Mouse (Mus musculus) kidney, postnatal 36 days (tissue): ENCODE measurements around the gene Aamdc.

ENCODE experiments used
- DNase-seq, 2 experiments: peaks; one replicate each; pipeline ENCODE4 v3.0.0; 2021 to 2022; ENCODE audit warnings: mixed read lengths in 2 of 2

The Aamdc gene

DNA sequence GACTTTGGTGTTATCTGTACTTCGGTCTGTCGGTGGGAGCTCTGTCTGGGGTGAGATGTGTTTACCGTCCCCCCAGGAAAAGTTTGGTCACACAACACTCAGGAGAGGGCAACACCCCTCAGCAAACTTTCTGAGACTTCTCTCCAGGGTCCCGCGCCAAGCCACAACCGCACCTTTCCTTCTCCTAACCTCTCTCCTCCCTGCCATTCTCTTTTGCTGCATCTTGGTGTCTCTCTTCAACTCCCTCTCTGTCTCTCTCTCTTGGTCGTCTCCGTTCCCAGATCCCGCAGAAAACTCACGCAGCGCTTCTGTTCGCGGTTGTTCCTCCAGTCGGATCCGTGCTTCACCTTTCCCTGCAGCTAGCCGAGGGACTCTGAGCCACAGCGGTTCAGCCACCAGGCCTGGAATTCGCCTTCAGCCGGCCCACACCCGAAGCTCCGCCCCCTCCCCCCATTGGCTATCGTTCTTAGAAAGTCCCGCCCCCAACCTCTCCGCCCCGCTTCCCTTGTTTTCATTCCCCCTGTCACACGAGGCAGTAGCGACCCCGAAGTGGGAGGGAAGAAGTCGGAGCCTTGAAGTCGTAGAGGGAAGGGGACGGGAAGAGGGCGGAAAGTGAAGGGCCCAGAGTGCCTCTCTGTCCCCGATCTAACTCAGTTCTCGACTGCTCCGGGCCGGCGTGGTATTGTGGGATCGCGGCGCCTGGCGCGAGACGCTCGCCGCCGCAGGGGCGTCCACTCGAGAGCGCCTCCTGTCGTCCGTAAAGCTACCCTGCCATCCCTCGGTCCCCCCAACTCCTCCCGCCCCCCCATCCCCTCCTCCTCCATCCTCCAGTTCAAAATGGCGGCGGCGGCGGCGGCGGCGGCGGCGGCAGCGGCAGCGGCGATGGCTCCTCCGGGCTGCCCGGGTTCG, at the start of gene Aamdc, which contains the start of gene Rsf1:
Gene Aamdc (minus strand): TSS at position 431 of the 909 bp plus-strand sequence.
Gene Rsf1 (plus strand): TSS at position 823 of the 909 bp plus-strand sequence.
- DNase-seq = peak; percentile 97 to 98

DNA sequence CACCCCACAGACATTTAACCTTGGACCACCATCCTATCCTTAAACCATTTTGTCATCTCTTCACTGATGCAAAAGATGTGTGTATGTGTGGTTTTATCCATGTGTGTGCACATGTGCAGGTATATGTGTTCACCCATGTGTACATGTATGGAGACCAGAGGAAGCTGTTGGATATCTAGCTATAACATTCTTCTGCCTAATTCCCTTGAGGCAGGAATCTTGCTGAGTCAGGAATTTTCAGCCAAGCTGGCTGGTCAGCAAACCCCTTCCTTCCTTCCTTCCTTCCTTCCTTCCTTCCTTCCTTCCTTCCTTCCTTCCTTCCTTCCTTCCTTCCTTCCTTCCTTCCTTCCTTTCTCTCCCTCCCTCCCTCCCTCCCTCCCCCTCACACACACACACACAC, 44.1 kb upstream of the Aamdc start:
- no peak for DNase-seq

DNA sequence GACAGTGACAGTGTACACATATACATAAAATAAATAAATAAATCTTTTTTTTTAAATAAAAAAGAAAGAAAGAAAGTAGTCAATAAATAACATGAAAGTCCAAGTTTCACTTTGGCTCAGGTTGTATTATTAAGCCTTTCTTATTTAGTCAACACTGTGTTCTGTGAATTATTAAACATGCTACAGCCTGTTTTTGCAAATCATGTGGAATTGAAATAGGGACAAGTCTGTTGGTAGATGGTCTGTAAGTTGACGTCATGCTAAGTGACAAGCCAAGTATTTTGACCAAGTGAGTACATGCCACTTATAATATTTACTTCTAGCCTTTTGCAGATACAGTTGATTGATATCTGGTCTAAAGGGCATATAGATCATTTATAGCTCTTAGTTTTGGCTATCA, 43.4 kb upstream of the Aamdc start:
- peak in 1 of 2 experiments; percentile 65 for DNase-seq

DNA sequence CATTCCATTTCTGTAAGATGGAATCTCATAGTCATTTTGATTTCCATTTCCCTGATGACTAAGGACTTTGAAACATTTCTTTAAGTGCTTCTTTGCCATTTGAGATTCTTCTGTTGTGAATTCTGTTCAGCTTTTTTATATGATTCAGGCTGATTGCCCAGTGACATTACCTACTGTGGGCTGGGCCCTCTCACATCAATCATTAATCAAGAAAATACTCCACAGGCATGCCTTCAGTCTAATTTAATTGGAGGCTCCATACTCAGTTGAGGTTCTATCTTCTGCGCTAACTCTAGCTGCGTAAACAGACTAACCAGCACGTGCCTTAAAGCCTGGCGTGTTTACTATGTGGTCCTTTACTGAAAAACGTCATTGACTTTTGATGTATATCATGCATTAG, 42.0 kb upstream of the Aamdc start:
- peak; percentile 21 to 58 for DNase-seq

DNA sequence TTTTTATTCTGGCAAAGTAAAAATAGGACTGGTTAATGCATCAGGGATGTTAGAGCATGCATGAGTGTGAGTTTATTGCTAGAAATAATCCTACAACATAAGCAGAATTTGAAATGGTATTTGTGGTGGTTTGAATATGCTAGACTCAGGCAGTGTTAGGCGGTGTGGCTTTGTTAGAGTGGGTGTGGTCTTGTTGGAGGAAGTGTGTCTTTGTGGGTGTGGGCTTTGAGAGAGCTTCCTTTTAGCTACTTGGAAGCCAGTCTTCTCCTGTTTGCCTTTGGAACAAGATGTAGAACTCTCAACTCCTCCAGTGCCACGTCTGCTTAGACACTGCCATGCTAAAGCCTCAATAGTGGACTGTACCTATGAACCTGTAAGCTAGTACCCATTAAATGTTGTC, 19.3 kb upstream of the Aamdc start:
- no peak for DNase-seq

DNA sequence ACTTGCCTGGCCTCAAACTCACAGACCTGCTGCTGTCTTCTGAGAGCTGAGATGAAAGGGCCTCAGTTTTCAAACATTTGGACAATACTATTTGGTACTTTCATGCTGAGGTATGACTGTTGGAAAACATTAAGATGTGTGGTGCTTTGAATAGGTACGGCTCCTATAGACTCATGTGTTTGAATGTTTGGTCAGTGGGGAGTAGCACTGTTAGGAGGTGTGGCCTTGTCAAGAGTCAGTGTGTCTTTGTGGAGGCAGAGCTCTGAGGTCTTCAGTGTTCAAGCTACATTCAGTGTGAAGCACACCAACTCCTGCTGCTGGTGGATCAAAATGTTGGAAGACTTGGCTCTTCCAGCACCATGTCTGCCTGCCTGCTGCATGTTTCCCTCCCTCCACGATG, 14.2 kb upstream of the Aamdc start:
- DNase-seq = no peak

DNA sequence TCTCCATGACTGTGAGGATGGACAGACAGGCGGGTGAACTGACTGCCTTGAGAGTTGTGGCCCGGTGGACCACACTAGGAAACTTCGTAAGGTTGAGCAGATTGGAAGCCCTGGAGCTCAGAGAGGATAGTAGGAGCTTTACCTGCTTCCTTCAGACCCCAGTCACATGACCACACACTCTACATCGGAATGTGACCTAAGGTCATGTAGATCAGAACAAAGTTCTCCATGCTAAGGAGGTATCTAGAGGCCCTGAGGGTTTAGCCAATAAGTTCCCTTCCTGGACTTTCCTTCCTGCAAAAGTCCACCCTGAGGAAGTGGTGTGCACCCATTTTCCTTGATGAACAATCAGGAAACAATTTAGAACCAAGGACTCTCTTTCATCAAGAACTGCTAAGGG, 13.1 kb upstream of the Aamdc start:
- no peak for DNase-seq

DNA sequence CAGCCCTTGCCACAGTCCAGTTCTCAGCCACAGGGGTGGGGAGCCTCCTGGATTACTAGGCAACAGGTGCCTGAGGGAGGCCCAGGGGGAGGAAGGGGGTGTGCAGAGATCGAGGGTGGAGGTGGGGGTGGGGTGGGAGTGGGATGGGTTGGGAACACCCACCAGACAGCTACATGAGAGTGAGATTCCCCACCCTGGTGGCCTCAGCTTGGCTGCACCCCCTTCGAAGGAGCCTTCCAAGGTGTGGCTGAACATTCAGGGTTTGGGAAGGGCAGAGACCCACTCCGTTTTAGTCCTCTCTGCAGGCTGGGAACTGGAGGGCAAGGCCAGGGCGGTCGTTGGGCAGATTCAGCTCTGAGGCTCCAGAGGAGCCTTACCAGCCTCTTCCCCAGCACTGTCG, 12.0 kb upstream of the Aamdc start:
- no peak for DNase-seq

DNA sequence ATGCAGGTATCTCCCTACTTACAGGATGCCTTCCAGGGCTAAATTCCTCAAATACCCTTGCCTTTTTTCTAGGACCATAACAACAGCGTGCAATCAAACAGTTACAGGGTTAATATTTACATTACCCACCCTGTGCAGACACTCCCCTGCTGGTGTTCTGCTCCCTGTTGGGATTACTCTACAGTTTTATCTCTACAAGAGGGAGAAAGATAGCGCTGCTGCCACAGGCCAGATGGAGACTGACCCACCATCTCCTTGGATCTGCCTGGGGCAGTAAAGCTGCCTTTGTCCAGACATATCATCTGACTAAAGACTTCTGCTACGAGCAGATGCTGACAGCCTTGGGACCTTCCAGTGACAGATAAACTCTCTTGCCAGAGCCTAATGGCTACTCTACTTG, 11.2 kb upstream of the Aamdc start:
- DNase-seq = no peak

DNA sequence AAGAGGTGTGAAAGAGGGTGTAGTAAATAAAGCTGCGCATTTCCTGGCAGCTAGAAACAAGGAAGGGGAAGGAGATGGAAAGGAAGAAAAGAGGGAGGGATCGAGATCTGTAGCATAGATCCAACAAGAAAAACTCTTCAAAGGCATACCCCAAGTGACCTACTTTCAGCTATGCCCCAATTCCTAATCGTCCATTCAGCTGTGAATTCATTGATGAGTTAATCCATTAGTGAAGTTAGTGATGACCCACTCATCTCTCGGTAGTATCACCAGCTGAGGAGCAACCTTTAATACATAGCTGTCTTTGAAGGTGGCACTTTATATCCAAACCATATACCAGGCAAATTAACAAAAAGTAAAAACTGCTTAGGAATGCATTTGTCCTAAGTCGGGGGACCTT, 9.2 kb upstream of the Aamdc start:
- DNase-seq = no peak

DNA sequence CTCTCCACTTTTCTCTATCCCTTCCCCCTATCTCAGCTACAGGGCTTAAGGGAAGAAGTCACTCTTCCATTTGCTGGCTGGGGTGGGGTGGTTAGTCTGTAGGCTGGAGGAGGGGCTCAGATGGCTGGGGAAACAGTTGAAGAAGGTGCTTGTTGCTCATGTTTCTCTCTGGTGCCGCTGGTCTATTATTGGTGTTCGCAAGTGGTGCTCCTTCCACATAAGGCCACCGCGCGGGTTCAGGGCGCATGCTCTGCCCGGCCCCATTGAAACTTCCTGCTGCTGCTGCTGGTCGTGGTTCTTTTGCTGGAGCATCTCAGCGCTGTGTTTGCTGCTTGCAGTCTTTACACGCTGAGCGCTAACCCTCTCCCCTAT, 1.5 kb upstream of the Aamdc start:
- DNase-seq = peak; percentile 88 to 90

DNA sequence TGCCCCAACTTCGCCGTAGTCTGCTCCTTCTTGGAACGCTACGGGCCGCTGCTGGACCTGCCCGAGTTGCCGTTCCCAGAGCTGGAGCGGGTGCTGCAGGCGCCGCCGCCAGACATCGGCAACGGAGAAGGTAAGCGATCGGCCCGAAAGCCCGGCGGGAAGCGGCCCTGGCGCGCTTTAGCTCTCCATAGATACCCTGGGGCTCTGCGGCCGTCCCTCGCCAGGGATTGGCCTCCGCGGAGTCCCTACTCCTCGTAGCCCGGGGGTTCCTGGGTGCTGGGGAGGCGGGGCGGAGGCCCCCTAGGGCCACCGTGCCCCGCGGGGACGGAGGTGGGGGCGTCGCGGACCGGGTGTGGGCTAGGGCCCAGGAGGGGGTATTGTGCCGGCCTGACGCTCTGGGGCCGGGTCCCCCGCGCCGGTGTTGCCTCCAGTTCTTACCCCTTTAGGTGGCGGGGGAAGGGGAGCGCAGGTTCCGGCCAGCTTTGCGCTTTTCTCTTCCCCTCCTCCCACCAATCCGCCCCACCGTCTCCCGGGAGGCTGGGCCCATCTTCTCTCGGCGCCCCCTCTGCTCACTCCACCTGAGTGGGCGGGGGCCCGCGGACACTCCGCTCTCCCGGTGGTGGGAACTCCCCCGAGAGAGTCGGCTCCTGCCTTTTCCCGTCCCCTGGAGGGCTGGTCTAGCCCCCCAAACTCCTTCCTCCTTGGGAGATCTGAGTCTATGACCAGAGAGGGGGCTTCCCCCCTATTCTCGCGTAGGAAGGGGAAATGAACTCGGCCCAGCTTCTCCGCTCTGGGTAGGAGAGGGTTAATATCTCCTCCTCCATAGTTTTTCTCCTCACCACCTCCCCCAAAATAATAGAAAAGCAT, 912 bp upstream of the Aamdc start:
- peak; percentile 30 to 53 for DNase-seq

DNA sequence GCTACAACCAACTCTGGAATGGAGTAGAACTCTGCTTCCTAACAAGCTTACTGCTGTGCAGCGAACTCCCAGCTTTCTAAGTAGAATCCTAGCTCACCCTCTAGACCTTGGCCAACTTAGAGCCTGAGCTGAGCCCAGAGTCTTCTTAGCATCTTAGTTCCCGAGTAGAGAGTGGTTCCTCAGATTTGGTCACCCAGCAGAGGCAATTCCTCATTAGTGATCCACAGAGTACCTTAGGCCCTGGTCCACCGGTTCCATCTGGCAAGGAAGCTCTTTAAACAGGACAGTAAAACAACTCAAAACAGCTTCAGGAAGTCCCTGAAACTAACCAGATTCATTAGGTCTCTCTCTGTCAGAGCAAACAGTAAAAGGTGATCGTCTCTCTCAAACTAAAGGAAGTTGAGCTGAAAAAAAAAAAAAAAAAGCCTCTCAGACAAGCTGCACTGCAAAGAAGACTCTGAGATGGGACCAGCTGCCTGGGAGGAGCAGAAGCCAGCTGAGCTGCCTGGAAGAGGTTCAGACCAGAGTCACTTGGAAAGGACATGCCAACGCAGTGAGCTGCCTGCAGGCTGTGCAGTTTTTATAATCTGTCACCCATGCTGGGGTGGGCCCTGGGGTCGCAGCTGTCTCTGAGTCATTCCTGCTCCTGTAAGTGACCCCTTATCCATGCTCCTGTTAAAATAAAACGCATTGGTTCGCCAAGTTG, 783 bp downstream of the Aamdc start:
- DNase-seq = peak; percentile 31 to 56

DNA sequence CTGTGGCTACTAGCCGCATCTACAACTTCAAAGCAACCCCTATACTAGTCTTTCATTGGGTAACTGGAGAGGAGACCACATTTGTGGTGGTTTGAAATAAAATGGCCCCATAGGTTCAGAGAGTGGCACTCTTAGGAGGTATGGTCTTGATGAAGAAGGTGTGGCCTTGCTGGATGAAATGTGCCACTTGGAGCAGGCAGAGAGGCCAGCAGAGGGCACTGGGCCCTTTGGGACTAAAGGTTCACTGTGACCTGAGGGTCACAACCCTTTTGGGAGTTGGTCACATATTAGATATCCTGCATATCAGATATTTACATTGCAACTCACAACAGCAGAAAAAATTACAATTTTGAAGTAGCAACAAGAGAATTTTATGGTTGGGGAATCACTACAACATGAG, 8.9 kb downstream of the Aamdc start:
- peak; percentile 11 to 56 for DNase-seq

DNA sequence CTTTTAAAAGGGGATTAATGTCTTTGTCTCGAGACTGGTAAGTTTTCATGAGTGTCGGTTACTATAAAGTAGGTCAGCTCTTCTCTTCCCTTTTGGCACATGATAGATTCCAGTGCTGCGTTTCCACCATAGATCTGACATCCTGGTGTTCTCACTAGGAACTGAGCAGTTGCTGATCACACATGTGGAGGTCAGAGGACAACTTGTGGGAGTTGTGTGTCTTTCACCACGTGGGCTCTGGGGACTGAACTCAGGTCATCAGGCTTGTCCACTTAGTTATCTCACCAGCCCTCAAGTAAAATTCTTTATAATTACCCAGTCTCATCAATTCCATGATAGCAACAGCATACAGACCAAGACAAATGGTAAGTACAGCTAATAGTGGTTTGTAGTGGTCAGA, 9.9 kb downstream of the Aamdc start:
- DNase-seq = no peak

DNA sequence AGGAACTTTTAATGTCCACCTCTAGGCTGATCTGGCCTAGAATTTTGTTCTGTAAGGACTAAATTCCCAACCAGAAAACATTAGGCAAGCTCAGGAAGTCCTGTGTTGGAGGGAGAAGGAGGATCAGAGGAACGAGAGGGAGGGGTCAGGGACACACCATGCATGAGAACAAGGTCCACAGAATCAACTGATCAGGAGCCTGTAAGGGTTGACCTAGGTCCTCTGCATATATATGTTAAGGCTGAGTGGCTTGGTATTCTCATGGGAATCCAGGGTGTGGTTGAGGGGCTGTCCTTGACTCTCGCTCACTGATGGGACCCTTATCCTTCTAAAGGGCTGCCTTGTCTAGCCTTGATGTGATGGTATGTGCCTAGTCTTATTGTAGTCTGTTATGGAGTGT, 15.7 kb downstream of the Aamdc start:
- DNase-seq = no peak

DNA sequence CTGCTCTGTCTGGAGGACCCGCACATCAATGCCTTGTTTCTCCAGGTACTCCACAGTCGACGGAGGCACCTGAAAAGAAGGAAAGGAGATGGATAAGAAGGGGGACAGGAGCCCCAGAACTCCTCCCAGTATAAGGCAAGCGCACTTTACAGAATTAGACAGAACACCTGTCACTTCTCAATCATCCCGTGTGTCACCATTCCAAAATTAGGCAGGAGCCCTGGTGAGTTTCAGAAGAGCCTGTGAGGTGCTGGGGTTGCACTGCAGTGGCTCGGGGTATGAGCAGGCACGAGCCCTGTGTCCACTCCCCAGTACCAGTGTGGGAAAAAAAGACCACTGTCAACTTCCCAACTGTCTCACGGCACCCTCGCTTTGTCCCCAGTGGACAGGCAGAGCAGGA, 28.6 kb downstream of the Aamdc start:
- DNase-seq = no peak

DNA sequence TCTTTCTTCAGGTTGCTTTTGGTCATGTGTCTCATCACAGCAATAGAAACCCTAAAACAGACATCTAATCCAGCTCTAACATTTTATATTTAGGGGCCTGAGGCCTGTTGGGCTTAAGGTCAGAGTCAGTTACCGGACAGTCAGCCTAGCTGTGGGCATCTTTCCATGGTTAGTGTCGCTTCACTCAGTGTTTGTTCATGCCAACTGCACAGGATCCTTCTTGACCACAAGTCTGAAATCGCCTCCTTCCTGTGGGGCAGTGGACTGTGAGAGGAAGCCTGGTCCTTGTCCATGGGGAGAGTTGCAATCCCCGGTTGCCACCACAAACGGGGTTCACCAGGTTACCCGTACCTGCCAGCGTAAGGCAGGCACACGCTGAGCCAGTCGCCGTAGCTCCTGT, 30.0 kb downstream of the Aamdc start:
- no peak for DNase-seq

DNA sequence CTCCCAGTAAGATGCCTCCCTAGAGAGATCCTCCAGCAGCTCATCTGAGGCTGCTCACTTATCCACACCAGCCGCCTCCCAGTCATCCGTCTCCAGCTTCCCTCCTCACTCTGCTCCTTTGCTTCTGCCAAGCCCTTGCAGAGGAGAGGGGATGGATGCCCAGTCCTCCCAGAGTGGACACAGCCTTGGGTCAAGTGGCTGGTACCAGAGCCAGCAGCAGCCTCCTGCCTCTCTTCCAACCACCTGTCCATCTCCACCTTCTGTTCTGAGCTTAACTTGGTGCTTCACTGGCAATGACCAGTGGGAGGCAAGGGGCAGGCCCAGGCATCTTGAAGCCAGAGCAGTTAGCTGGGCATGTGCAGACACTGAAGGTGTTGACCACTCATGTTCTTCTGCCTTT, 32.8 kb downstream of the Aamdc start:
- DNase-seq = no peak

DNA sequence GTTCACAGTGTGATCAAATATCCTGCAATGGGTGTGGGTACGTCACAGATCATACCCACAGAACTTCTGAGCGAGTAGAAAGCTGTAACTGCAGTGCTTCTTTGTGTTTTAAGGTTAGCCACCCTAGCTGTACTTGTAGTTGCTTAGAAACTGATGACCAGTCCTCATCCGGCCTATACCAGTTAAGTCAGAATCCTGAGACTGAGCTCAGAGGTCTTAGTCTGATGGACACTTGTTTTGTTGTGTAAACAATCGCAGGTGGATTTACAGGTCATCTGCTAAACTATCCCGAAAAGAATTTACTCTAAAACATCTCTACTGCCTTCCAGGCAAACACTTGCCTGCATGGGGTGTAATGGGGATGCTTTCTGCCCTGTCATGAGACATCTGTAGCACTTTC, 42.7 kb downstream of the Aamdc start:
- DNase-seq = no peak

DNA sequence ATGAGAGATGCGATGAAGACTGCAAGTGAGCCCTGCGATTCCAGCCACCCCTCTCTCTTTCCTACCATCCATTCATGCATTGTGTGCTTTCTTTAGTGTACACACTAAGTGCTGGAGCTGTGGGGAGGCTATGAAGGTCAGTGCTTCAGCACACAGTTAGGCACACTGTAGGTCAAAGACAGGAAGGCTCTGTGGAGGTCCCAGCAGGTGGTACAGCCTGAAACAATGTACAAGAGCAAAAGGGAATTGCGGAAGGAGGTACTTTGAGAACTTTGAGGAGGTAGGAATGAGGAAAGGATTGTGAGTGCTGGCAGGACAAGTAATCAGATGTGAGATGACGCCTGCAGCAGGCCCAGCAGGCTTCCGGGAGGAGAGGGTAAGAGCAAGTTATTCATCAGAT, 43.8 kb downstream of the Aamdc start:
- no peak for DNase-seq

DNA sequence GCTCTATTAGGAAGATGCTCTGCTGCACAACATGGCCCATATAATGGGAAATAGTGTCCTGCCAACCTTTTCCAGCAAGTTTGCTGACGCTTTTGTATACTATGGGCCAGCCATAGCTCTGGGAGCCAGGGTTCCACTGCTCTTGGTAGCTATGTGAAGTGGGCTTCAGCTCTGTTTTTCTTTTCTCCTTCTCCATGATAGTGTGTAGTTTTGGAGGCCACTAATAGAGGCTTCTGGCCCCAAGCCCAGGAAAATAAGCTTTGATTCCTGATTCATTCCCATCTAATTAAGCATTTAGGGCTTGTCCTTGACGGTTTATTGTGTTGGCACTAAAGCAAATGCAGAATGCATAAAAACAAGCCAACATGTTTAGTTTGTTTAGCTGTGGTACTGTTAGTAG, 59.4 kb downstream of the Aamdc start:
- no peak for DNase-seq

DNA sequence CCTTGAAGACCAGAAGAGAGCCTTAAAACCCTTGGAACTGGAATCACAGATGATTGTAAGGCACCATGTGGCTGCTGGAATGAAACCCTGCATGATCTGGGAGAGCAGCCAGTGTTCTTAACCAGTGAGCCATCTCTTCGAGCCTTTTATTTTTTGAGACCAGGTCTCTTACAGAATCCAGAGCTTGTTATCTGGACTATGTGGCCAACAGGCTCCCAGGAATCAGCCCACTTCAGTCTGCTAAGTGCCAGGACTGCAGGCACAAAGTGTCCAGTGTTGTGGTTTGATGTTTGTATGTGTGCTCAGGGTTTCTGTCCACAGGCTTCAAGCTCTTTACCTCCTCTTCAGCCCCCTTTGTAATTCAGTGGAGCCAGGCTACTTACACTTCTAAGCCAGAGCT, 64.5 kb downstream of the Aamdc start:
- no peak for DNase-seq
